Mouse (Mus musculus): ENCODE measurements at regions not wholly inside any gene's neighbourhood (a gene's known extent, or its start where the extent isn't known, plus 50 kb on each side); places are given as distances from the start of the nearest gene placed in this dataset.

DNA sequence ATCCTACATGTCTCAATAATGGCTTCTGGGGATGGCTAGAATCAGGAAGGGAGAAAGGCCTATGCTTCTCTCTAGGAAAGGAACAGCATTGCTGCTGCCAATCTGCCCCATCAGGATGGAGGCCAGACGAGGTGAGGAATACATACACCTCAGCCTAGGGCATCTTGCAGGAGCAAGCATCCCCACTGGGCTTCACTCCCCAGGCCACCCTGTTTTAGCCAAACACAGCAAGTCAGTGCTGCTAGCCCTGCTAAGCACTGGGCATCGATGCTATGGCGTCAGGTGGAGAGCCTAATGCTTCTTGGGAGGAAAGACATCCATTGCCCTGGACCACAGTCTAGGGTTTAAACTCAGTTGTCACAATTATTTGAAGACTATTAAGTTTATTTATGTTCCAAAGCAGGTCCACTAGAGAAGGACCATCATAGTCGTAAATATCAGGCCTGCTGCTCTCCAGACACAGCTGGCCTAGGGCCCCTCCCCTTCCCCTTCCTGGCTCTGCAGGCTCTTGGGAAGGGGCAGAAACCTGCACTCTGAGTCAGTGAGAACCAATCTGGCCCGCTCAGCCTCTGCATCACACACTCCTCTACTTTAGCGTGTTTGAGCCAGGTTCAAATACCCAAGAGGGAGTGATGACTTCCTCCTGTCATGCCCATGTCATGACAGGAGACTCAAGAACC, 79.5 kb upstream of the Pkdcc start:
- TF ChIP-seq CTCF (IDR thresholded peaks at IDR 0.05; ENCODE audit: low read depth) (no peak), EP300 (optimal IDR thresholded peaks at IDR 0.05) (no peak)

Data from stomach, postnatal 0 days (tissue).